Mouse (Mus musculus): ENCODE data around the gene Cyb561. TPM values are rescaled to one million over a fixed set of nuclear protein-coding genes. Genes with fewer than 3 reads are reported as not detected.

The Cyb561 gene
- polyA plus RNA-seq, 2 experiments = 7.6 to 17.7 TPM

DNA sequence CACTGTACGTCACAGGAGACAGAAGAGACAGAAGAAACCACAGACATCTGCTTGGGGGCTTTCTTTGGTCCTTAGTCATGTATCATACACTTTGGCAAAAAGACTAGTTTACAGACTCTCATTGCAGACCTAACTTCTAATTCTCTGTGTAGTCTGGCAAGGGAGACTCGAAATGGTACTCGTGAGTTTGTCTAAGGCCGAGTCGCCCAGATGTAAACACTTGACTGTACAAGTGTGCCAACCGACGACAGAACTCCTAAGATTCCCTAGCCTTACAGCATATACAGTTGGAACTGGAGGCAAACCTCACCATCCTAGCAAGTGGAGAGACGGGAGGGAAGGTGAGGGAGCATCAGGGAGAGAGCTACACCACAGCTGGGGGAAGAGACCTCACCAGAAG, 19.4 kb downstream of the Cyb561 start:
- Histone ChIP-seq H3K27ac (replicated peaks; ENCODE audit: low read depth, low read length) (no peak overlapping the region), H3K4me2 (replicated peaks; ENCODE audit: low read depth, low read length, severe bottlenecking) (no peak overlapping the region), H3K4me1 (ENCODE audit: control insufficient read depth, insufficient read depth, low read length) (no peaks in the 10 kb centered on the region), H3K27me3 (ENCODE audit: control insufficient read depth, insufficient read depth, low read length) (no peaks in the 10 kb centered on the region), H3K9ac (ENCODE audit: low read depth, low read length, severe bottlenecking) (no peak overlapping the region), H3K36me3 (ENCODE audit: control insufficient read depth, insufficient read depth, low read length) (no peaks in the 10 kb centered on the region), H3K9me3 (ENCODE audit: control insufficient read depth, low read length) (no peaks in the 10 kb centered on the region), H3K4me3 (replicated peaks; ENCODE audit: low read length) (no peak overlapping the region)
- WGBS = 83% methylated on average over 8 of the region's 8 CpGs
- DNase-seq (ENCODE audit: low spot score) (no peak), ATAC-seq (ENCODE audit: low FRiP score, low read depth) (no peak)
- no peak for TF ChIP-seq POLR2A (IDR thresholded peaks at IDR 0.05; ENCODE audit: borderline replicate concordance, extremely low read depth, insufficient read depth, insufficient read length)

DNA sequence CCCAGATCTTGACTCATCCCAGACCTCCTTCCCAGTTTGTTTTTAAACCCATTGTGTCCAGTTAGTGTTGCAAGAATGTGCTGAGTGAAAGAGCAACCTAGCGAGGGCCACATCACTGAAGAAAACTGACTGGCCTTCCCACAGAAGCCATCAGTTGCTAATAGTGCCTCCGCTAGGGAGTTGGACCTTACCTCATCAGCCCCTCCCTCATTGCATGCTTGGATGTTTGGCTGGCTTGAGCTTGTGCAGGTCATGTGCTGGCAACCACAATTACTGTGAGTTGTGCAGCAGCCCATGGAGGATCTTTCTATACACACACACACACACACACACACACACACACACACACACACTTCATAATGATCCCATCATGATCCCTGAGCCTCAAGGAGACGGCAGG, 21.8 kb downstream of the Cyb561 start:
- Histone ChIP-seq H3K36me3 (ENCODE audit: control insufficient read depth, insufficient read depth, low read length) (no peaks in the 10 kb centered on the region), H3K4me1 (ENCODE audit: control insufficient read depth, insufficient read depth, low read length) (no peaks in the 10 kb centered on the region), H3K4me2 (replicated peaks; ENCODE audit: low read depth, low read length, severe bottlenecking) (no peak overlapping the region), H3K27me3 (ENCODE audit: control insufficient read depth, insufficient read depth, low read length) (no peaks in the 10 kb centered on the region), H3K9me3 (ENCODE audit: control insufficient read depth, low read length) (no peaks in the 10 kb centered on the region), H3K9ac (ENCODE audit: low read depth, low read length, severe bottlenecking) (no peak overlapping the region), H3K27ac (replicated peaks; ENCODE audit: low read depth, low read length) (no peak overlapping the region), H3K4me3 (replicated peaks; ENCODE audit: low read length) (no peak overlapping the region)
- WGBS = 92% methylated on average over 3 of the region's 3 CpGs
- no peak for TF ChIP-seq POLR2A (IDR thresholded peaks at IDR 0.05; ENCODE audit: borderline replicate concordance, extremely low read depth, insufficient read depth, insufficient read length)
- ATAC-seq (ENCODE audit: low FRiP score, low read depth) (no peak), DNase-seq (ENCODE audit: low spot score) (no peak)

DNA sequence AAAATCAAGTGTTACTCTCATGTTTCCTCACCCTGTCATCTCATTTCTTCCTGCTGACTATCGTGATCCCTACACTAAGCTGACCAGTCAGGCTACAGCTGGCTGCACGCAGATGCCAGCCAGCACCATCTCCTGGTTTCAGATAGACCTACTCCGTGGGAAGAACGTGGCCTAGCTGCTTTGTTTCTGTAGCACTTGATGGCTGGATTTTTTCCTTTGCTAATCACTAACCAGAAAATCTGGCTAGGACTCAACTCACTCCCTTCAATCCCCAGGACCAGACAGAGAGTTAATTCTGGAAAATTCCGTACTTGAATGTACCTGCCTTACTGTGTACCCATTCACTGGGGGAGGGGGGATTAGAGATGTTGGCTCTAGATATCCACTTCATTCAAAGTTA, 25.0 kb downstream of the Cyb561 start:
- Histone ChIP-seq H3K27me3 (ENCODE audit: control insufficient read depth, insufficient read depth, low read length) (no peaks in the 10 kb centered on the region), H3K4me1 (ENCODE audit: control insufficient read depth, insufficient read depth, low read length) (no peaks in the 10 kb centered on the region), H3K36me3 (ENCODE audit: control insufficient read depth, insufficient read depth, low read length) (peaks cover 8% of the 10 kb centered on the region), H3K4me3 (replicated peaks; ENCODE audit: low read length) (no peak overlapping the region), H3K27ac (replicated peaks; ENCODE audit: low read depth, low read length) (no peak overlapping the region), H3K4me2 (replicated peaks; ENCODE audit: low read depth, low read length, severe bottlenecking) (no peak overlapping the region), H3K9me3 (ENCODE audit: control insufficient read depth, low read length) (no peaks in the 10 kb centered on the region), H3K9ac (ENCODE audit: low read depth, low read length, severe bottlenecking) (no peak overlapping the region)
- no peak for TF ChIP-seq POLR2A (IDR thresholded peaks at IDR 0.05; ENCODE audit: borderline replicate concordance, extremely low read depth, insufficient read depth, insufficient read length)
- 81% methylated on average over 5 of the region's 5 CpGs for WGBS
- DNase-seq (ENCODE audit: low spot score) = no peak
- no peak for ATAC-seq (ENCODE audit: low FRiP score, low read depth)

DNA sequence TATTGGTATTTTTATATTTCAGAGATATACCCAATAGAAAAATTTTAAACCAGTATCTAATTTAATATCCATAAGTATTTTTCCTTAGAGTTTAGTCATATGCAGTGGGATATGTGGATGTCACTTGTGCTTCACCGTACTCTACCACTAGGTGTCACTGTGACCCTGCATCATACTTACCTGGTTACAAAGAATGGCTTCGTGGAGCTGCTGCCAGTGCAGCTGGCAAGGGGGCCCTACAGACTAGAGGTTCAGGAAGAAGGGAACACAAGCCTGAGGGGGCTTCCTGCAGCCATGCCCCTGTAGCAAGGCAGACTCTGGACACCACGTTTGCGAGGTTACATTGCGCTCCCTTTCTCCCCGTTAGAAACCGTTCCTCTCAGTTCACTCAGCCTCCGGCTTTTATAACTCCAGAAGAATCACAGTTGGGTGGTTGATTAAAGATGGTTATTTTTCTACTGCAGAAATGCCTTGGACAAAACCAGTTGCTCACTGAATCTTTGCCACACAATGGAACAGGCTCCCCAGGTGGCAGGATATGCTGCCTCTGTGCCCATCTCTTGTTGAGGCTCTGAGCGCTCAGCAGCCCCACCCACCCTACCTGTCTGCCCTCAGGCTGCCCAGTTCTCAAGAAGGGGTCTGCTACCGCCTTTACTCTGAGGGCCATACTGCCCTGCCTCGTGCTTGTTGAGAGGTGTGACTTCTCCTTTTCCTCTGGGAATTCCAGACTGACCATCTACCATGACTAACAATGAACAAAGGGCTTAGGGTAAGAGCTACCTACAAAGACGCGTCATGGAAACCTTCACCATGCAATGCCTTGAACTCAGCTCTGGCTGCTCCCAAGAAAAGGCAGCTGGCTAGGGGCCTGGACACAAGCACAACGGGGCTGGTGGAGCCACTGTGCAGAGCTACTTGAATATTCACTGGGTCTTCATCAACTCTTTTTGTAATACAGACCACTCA, 25.8 kb downstream of the Cyb561 start:
- ATAC-seq (ENCODE audit: low FRiP score, low read depth) (peak; percentile 79; the same call in 1 of the 2 replicates), DNase-seq (ENCODE audit: low spot score) (peak; percentile 83)
- no peak for TF ChIP-seq POLR2A (IDR thresholded peaks at IDR 0.05; ENCODE audit: borderline replicate concordance, extremely low read depth, insufficient read depth, insufficient read length)

DNA sequence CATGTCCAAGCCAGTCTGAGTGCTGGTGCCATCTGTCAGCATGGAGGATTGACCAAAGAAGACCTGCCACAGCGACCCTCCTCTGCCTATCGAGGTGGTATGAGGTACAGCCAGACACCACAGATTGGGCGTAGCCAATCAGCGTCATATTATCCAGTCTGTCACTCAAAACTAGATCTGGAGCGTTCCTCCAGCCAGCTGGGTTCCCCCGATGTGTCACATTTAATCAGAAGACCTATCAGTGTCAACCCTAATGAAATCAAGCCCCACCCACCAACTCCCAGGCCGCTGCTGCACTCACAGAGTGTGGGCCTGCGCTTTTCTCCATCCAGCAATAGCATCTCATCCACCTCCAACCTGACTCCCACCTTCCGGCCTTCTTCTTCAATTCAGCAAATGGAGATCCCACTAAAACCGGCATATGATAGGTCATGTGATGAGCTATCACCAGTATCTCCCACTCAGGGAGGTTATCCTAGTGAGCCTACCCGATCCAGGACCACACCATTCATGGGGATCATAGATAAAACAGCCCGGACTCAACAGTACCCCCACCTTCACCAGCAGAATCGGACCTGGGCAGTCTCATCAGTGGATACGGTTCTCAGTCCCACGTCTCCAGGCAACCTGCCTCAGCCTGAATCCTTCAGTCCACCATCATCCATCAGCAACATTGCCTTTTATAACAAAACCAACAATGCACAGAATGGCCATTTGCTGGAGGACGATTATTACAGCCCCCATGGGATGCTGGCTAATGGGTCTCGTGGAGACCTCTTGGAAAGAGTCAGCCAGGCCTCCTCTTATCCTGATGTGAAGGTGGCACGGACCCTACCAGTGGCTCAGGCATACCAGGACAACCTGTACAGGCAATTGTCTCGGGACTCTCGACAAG, 30.1 kb downstream of the Cyb561 start:
- Histone ChIP-seq H3K4me1 (ENCODE audit: control insufficient read depth, insufficient read depth, low read length) (no peaks in the 10 kb centered on the region), H3K4me3 (replicated peaks; ENCODE audit: low read length) (no peak overlapping the region), H3K4me2 (replicated peaks; ENCODE audit: low read depth, low read length, severe bottlenecking) (no peak overlapping the region), H3K36me3 (ENCODE audit: control insufficient read depth, insufficient read depth, low read length) (peaks cover 45% of the 10 kb centered on the region), H3K9ac (ENCODE audit: low read depth, low read length, severe bottlenecking) (no peak overlapping the region), H3K9me3 (ENCODE audit: control insufficient read depth, low read length) (no peaks in the 10 kb centered on the region), H3K27ac (replicated peaks; ENCODE audit: low read depth, low read length) (no peak overlapping the region), H3K27me3 (ENCODE audit: control insufficient read depth, insufficient read depth, low read length) (no peaks in the 10 kb centered on the region)
- no peak for DNase-seq (ENCODE audit: low spot score)
- ATAC-seq (ENCODE audit: low FRiP score, low read depth) = no peak
- WGBS = 88% methylated on average over 20 of the region's 20 CpGs
- no peak for TF ChIP-seq POLR2A (IDR thresholded peaks at IDR 0.05; ENCODE audit: borderline replicate concordance, extremely low read depth, insufficient read depth, insufficient read length)

More for the DNA sequence above, 25.8 kb downstream of the Cyb561 start:
- Histone ChIP-seq H3K4me2 (replicated peaks; ENCODE audit: low read depth, low read length, severe bottlenecking) (no peak overlapping the region), H3K27ac (replicated peaks; ENCODE audit: low read depth, low read length) (no peak overlapping the region), H3K9ac (ENCODE audit: low read depth, low read length, severe bottlenecking) (no peak overlapping the region), H3K27me3 (ENCODE audit: control insufficient read depth, insufficient read depth, low read length) (no peaks in the 10 kb centered on the region), H3K36me3 (ENCODE audit: control insufficient read depth, insufficient read depth, low read length) (peaks cover 17% of the 10 kb centered on the region), H3K9me3 (ENCODE audit: control insufficient read depth, low read length) (no peaks in the 10 kb centered on the region), H3K4me1 (ENCODE audit: control insufficient read depth, insufficient read depth, low read length) (no peaks in the 10 kb centered on the region), H3K4me3 (replicated peaks; ENCODE audit: low read length) (no peak overlapping the region)
- WGBS = 54% methylated on average over 14 of the region's 14 CpGs
